Mouse (Mus musculus): ENCODE results near the gene Gatad2a. TPM values are rescaled to one million over a fixed set of nuclear protein-coding genes. Genes with fewer than 3 reads are reported as not detected.
A peak's percentile ranks its signal among the peaks of the same experiment; 100 is the strongest.

The Gatad2a gene
- polyA plus RNA-seq, 1 experiment = 84.5 TPM

DNA sequence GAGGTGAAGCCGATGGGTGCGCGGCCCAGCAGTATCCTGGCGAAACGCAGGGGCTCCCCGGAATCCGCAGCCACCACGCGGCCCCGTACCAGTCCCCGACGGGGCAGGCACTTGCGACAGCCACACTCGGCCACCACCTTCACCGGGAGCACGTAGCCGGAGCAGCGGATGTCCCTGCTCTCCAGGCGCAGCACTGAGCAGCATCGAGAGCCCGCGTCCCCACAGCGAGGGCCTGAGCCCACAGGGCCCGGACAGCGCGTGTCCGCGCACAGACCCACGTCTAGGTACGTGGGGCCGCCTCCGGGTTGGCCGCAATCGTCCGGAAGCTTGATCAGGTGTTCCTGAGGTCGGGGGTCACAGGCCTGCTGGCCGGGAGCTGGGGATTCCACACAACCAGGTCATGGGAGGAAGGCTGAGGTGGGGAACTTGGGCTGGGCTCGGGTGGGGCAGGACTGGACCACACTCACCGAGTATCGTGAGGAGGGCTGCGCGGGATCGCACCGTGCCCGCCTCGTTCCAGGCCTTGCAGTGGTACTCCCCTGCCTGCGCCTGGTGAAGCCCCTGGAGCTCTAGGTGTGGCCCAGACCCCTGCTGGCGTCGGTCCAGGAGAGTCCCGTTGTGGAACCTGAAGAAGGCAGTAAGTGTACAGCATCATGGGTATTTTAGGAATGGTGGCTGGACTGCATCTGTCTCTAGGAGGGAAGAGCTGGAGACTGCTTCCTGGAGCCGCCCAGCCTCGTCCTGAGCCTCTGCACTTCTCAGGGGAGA is 113.2 kb downstream of the Gatad2a start:
- 31% methylated on average over 52 of the region's 52 CpGs for WGBS
- TF ChIP-seq POLR2A (IDR thresholded peaks at IDR 0.05; ENCODE audit: control insufficient read depth, extremely low read depth, insufficient read depth, low read length, poor library complexity) (no peak), CTCF (IDR thresholded peaks at IDR 0.05; ENCODE audit: borderline replicate concordance, control insufficient read depth, extremely low read depth, insufficient read depth, low read length, poor library complexity) (no peak)
- H3K27me3 ChIP-seq (ENCODE audit: control insufficient read depth, insufficient read depth, low read length) = peaks cover 43% of the 10 kb centered on the region

DNA sequence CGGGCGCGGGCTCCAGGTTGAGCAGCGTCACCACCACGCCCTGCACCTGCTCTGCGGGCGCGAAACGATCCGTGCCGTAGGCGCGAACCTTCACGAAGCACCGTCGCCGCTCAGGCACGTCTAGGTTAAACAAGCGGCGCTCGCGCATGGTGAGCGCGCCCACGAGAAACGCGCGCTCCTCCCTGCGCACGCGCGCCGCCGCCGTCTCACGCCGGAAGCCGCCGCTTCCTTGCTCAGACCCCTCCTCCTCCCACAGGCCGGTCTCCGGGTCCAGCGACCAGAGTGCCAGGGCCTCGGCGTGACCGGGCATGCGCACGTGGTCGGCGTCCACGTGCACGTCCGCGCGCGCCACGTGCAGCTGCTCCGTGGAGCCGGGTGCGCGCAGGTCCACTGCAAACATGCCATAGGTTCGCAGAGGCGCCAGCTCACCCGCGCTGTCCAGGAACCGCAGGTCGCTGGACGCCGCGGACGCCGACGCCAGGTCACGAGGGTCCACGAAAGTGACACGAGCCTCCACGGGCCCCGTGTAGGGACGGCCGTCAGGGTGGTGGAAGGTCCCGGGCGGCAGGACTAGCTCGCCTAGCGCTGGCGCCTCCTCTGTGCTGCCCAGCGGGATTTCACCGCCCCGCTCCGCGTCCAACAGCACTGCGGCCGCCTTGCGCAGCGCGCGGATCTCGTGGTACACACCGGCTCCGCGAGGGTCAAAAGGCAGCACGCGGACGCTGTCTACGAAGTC is 114.0 kb downstream of the Gatad2a start:
- H3K4me1 ChIP-seq (replicated peaks; ENCODE audit: control insufficient read depth, insufficient read depth, low read length) = peaks cover 12% of the 10 kb centered on the region; the same call in 1 of the 2 replicates
- TF ChIP-seq POLR2A (IDR thresholded peaks at IDR 0.05; ENCODE audit: control insufficient read depth, extremely low read depth, insufficient read depth, low read length, poor library complexity) (no peak), CTCF (IDR thresholded peaks at IDR 0.05; ENCODE audit: borderline replicate concordance, control insufficient read depth, extremely low read depth, insufficient read depth, low read length, poor library complexity) (no peak)
- H3K27me3 ChIP-seq (ENCODE audit: control insufficient read depth, insufficient read depth, low read length) = peaks cover 36% of the 10 kb centered on the region
- H3K4me3 ChIP-seq (ENCODE audit: control insufficient read depth, insufficient read depth, low read length) = peak overlapping the region; percentile 43
- H3K27ac ChIP-seq (ENCODE audit: control insufficient read depth, insufficient read depth, low read length) = no peak overlapping the region
- WGBS = 11% methylated on average over 103 of the region's 103 CpGs
- DNase-seq = no peak
- no peaks in the 10 kb centered on the region for H3K36me3 ChIP-seq (ENCODE audit: control insufficient read depth, insufficient read depth, low read length)

More for the DNA sequence above, 113.2 kb downstream of the Gatad2a start:
- no peak overlapping the region for H3K4me3 ChIP-seq (ENCODE audit: control insufficient read depth, insufficient read depth, low read length)
- no peaks in the 10 kb centered on the region for H3K36me3 ChIP-seq (ENCODE audit: control insufficient read depth, insufficient read depth, low read length)
- H3K27ac ChIP-seq (ENCODE audit: control insufficient read depth, insufficient read depth, low read length) = no peak overlapping the region
- H3K4me1 ChIP-seq (replicated peaks; ENCODE audit: control insufficient read depth, insufficient read depth, low read length) = peaks cover 19% of the 10 kb centered on the region
- no peak for DNase-seq

DNA sequence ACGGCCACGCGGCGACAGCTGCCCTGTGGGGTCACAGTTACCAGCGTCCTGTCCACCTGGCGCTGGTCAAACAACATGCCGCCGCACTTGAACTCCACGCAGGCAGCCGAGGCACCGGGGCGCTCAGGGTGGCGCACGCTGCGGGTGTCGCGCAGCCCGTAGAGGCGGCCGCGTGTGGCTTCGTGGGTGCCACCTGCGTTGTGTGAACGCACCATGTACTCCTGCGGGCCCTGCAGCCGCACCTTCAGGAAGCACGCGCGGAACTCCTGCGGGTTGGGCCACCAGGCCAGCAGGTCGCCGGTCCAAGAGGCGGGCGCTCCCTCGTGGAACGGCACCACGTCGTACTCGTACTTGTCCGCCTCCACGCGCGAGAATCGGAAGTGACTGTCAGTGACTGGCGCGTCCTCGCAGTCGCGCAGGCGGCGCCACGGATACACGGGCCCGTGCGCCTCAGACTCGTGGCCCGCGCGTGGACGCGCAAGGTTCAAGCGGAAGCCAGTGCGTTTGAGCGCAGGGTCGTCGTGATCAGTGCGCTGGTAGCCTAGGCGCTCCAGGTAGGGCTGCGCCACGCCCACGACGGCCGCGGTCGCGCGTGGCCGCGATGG is 114.8 kb downstream of the Gatad2a start:
- Histone ChIP-seq H3K27me3 (ENCODE audit: control insufficient read depth, insufficient read depth, low read length) (peaks cover 34% of the 10 kb centered on the region), H3K4me3 (ENCODE audit: control insufficient read depth, insufficient read depth, low read length) (peak overlapping the region; percentile 43), H3K4me1 (replicated peaks; ENCODE audit: control insufficient read depth, insufficient read depth, low read length) (peaks cover 12% of the 10 kb centered on the region; the same call in 1 of the 2 replicates), H3K36me3 (ENCODE audit: control insufficient read depth, insufficient read depth, low read length) (no peaks in the 10 kb centered on the region), H3K27ac (ENCODE audit: control insufficient read depth, insufficient read depth, low read length) (no peak overlapping the region)
- DNase-seq = no peak
- WGBS = 33% methylated on average over 79 of the region's 79 CpGs
- no peak for TF ChIP-seq CTCF (IDR thresholded peaks at IDR 0.05; ENCODE audit: borderline replicate concordance, control insufficient read depth, extremely low read depth, insufficient read depth, low read length, poor library complexity)
- TF ChIP-seq POLR2A (IDR thresholded peaks at IDR 0.05; ENCODE audit: control insufficient read depth, extremely low read depth, insufficient read depth, low read length, poor library complexity) = no peak

DNA sequence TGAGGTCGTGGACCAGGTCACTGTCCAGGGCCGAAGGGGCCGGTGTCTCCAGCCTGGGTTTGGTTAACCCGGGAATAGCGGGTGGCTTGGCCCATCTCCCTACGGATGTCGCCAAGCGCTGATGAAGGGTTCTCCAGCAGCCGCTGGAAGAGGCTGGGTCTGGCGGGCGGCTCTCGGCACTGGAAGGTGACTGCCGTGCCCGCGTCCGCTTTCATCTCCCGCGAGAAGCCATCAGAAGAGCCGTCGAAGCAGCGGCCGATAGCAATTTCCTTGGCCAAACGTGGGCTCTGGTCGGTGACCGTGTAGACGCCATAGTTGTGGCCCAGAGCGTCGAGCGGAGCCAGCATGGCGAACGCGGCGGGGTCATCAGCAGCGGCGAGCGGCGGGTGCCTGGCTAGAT is 115.3 kb downstream of the Gatad2a start:
- no peak for DNase-seq
- Histone ChIP-seq H3K27me3 (ENCODE audit: control insufficient read depth, insufficient read depth, low read length) (peaks cover 29% of the 10 kb centered on the region), H3K36me3 (ENCODE audit: control insufficient read depth, insufficient read depth, low read length) (no peaks in the 10 kb centered on the region), H3K27ac (ENCODE audit: control insufficient read depth, insufficient read depth, low read length) (no peak overlapping the region), H3K4me1 (replicated peaks; ENCODE audit: control insufficient read depth, insufficient read depth, low read length) (peaks cover 12% of the 10 kb centered on the region; the same call in 1 of the 2 replicates), H3K4me3 (ENCODE audit: control insufficient read depth, insufficient read depth, low read length) (no peak overlapping the region)
- no peak for TF ChIP-seq POLR2A (IDR thresholded peaks at IDR 0.05; ENCODE audit: control insufficient read depth, extremely low read depth, insufficient read depth, low read length, poor library complexity)
- TF ChIP-seq CTCF (IDR thresholded peaks at IDR 0.05; ENCODE audit: borderline replicate concordance, control insufficient read depth, extremely low read depth, insufficient read depth, low read length, poor library complexity) = no peak
- WGBS = 28% methylated on average over 37 of the region's 37 CpGs

DNA sequence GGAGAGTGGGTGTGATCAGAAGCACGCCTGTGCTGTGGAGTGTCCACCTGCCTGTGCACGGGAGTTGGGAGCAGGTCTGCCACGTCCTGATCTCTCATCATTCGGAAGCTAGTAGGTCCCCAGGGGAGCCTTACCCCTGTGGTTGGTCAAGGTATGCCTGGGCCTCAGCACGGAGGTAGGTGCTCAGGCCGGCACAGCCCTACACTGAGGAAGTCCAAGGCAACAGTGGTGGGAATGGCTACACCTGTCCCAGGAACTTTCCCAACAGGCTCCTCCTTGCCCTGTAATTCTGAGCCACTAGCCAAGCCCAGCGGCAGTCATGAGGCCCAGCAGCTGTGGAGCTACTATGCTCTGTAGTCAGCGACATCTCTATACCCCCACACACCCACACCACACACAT is 116.5 kb downstream of the Gatad2a start:
- WGBS = 77% methylated on average over 8 of the region's 8 CpGs
- TF ChIP-seq POLR2A (IDR thresholded peaks at IDR 0.05; ENCODE audit: control insufficient read depth, extremely low read depth, insufficient read depth, low read length, poor library complexity) (no peak), CTCF (IDR thresholded peaks at IDR 0.05; ENCODE audit: borderline replicate concordance, control insufficient read depth, extremely low read depth, insufficient read depth, low read length, poor library complexity) (no peak)
- no peak overlapping the region for H3K4me3 ChIP-seq (ENCODE audit: control insufficient read depth, insufficient read depth, low read length)
- H3K27ac ChIP-seq (ENCODE audit: control insufficient read depth, insufficient read depth, low read length) = no peak overlapping the region
- H3K36me3 ChIP-seq (ENCODE audit: control insufficient read depth, insufficient read depth, low read length) = no peaks in the 10 kb centered on the region
- no peak for DNase-seq
- H3K4me1 ChIP-seq (replicated peaks; ENCODE audit: control insufficient read depth, insufficient read depth, low read length) = peaks cover 12% of the 10 kb centered on the region; the same call in 1 of the 2 replicates
- peaks cover 25% of the 10 kb centered on the region for H3K27me3 ChIP-seq (ENCODE audit: control insufficient read depth, insufficient read depth, low read length)

DNA sequence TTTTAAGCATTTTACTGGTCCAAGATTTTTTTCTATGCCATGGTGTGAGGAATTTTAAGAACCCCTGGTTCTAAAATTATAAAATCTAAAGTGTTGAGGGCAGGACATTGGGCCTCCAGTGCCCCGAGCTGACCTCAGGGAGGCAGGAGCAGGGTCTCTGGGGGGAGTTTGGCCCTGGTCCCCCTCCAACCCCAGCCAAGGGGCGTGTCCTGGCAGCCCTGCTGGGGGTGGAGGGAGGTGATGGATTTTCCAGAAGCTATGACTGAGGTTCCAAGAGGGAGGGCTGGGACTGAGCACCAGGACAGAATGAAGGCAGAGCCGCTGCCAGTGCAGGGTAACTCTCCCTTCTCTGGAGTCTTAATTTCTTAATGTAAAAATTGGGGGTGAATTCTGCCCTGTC is 118.2 kb downstream of the Gatad2a start:
- TF ChIP-seq POLR2A (IDR thresholded peaks at IDR 0.05; ENCODE audit: control insufficient read depth, extremely low read depth, insufficient read depth, low read length, poor library complexity) (no peak), CTCF (IDR thresholded peaks at IDR 0.05; ENCODE audit: borderline replicate concordance, control insufficient read depth, extremely low read depth, insufficient read depth, low read length, poor library complexity) (no peak)
- Histone ChIP-seq H3K27me3 (ENCODE audit: control insufficient read depth, insufficient read depth, low read length) (peaks cover 19% of the 10 kb centered on the region; the same call in 1 of the 2 replicates), H3K27ac (ENCODE audit: control insufficient read depth, insufficient read depth, low read length) (no peak overlapping the region), H3K4me1 (replicated peaks; ENCODE audit: control insufficient read depth, insufficient read depth, low read length) (peaks cover 12% of the 10 kb centered on the region; the same call in 1 of the 2 replicates), H3K4me3 (ENCODE audit: control insufficient read depth, insufficient read depth, low read length) (no peak overlapping the region), H3K36me3 (ENCODE audit: control insufficient read depth, insufficient read depth, low read length) (no peaks in the 10 kb centered on the region)
- WGBS = 89% methylated on average over 3 of the region's 3 CpGs
- DNase-seq = no peak

All from thymus, adult 2 months (tissue).